Mouse (Mus musculus): ENCODE results near the gene Babam1.

Gene Babam1

DNA sequence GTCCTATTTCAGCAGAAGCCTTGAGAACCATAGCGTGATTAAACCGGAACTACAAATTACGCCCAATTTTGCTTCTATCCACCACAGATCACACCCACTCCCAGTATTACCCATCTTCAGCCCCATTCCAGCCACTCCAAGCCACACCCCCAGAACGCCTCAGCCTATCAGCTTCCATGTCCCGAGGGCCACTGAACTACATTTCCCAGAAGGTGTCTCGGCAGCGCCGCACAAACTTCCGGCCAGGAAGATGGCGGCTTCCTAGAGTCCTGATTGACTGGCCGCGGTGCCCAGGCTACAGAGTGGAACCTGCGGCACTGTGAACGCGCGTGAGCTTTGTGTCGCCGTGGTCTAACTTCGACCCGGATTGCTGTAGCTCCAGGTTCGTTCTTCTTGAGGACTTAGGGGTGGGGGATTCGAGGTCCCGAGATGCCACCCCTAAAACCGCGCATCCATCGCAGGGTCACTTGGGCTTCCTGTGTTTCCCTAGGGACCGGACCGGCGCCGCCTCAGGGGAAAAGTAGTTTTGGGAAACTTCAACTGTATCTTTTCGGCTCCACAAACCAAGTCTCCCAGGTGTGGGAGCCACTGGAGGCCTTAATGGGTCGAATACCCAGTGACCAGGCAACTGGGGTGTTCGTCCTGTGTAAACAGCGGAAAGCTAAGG lies at the start of gene Babam1:
Gene Babam1, plus strand, starts transcription at position 223 of the 667 bp plus-strand sequence.
- peak; percentile 93 for DNase-seq

DNA sequence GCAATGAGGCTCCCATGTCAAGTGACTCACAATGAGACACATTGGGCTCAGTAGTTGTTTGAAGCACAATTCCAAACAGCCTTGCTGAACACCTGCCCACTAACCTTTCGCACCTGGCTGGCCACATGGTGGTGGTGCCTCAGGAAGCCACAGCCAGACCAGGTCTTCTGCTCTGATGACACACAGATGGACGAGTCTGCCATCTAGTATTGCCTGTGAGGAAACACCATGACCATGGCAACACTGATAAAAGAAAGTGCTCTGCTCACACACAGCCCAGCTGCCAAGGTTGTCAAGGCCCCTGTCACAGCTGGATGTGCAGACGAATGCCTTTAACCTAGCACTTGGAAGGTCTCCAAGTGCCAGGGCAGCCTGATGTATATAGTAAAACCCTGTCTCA lies 45.5 kb upstream of the Babam1 start:
- DNase-seq: no peak

GRCm38 (mm10) chr8:71351520-71351919 lies 45.1 kb upstream of the Babam1 start:
- DNase-seq: no peak

DNA sequence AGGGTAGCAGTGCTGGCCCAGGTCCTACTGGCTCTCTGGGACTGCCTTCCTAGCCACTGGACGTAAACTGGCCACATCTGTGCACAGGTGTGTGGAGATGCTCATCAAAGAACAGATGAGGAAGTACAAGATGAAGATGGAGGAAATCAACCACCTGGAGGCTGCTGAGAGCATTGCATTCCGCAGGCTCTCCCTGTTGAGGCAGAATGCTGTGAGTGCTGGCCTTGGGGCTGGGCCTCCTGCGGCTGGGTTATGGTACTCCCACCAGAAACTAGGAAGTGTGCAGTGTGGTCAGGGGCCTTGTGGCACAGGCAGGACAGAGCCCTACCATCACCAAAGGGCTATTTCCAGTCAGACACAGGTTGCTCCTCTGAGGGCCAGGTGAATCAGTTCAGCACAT lies 38.6 kb upstream of the Babam1 start:
- no peak for DNase-seq

- DNase-seq: peak; percentile 91
Observed at GRCm38 (mm10) chr8:71366771-71367528, 29.7 kb upstream of the Babam1 start, which contains the start of gene Use1. Gene Use1 (plus strand): TSS chr8:71366848.

DNA sequence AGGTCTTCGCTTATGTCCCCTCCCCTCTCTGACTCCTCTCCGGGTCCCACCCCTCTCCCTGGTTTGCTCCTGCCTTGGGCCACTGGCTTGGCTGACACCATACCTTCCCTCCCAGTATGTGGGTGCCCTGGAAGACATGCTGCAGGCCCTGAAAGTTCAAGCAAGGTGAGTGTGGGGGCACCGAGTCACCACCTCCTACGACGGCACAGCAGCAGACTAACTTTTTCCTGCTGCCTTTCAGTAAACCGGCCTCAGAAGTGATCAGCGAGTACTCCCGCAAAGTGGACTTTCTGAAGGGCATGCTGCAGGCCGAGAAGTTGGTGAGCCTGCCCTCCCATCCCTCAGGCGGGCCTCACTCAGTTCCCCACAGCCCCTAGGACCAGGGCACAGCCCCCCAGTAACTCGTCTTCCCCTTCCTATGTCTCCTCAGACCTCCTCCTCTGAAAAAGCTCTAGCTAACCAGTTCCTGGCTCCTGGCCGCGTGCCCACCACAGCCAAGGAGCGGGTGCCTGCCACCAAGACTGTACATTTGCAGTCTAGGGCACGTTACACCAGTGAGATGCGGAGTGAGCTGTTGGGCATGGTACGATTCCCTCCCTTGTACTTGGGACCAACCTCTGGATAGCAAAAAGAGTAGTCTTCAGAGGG lies 29.0 kb upstream of the Babam1 start:
- no peak for DNase-seq

GRCm38 (mm10) chr8:71368366-71368765 lies 28.3 kb upstream of the Babam1 start:
- DNase-seq: peak; percentile 18

GRCm38 (mm10) chr8:71369040-71369718 lies 27.5 kb upstream of the Babam1 start:
- peak; percentile 27 for DNase-seq

GRCm38 (mm10) chr8:71370711-71371235 lies 25.9 kb upstream of the Babam1 start:
- DNase-seq: peak; percentile 31

GRCm38 (mm10) chr8:71371236-71371848 lies 25.3 kb upstream of the Babam1 start, which contains the start of gene Ocel1:
Gene Ocel1 (plus strand): TSS chr8:71371298.
- peak; percentile 95 for DNase-seq

GRCm38 (mm10) chr8:71372427-71372826 lies 24.2 kb upstream of the Babam1 start:
- DNase-seq: peak; percentile 41

DNA sequence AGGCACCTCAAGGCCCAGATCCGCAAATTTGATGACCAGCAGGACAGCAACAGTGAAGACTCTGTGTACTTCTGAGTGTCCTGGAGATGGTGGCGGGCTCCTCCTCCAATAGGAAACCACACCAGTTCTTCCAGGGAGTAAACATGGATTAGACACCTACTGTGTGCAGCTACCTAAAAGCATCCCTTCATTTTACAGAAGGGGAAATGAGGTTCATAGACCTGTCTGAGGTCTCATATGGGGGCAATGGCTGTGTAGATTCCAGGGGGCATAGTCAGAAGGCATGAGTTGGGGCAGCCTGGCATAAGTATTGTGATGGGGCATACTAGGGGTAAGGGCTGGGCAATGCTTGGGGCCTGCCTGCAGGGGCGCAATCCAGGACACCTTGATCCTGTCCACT lies 23.7 kb upstream of the Babam1 start:
- peak; percentile 22 for DNase-seq

- DNase-seq: peak; percentile 34
Observed at GRCm38 (mm10) chr8:71374616-71375206, 21.9 kb upstream of the Babam1 start.

DNA sequence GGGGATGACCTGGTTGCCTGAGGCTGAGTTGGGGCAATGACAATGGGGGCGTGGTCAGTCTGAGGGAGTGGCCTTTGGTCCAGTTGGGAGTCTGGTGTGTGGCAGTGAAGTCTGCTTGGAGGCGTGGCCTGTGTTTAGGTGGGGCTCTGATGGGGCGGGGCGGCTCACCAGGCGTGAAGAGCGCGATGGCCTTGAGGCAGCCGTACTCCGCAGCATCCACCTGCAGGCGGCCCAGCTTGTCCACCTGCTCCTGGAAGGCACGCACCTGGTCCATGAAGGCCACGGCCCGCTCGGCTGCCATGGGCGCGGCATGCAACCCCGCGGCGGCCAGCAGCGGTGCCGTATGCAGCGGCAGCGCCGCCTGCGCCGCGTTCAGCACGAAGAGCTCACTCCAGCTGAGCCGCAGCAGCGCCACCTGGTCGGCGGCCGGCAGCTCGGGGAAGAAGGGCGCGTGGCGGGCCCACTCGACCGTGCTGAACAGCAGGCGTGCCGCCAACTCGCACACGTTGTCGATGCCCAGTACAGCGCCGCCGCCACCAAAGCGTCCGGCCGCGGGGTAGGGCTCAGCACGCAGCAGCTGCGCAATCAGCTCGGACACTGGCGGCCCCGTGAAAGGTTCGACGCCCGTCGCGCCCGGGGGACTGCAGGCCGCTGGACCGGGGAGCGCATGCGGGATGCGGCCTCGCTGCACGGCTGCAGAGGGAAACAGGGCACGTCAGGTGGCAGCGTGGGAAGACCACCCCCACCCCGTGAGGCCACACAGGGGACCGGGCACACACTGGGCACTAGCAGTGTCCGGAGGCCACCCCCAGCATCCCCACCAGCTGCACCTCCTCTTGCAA lies 20.9 kb upstream of the Babam1 start:
- DNase-seq: peak; percentile 79

GRCm38 (mm10) chr8:71376423-71377030 lies 20.1 kb upstream of the Babam1 start:
- peak; percentile 42 for DNase-seq

DNA sequence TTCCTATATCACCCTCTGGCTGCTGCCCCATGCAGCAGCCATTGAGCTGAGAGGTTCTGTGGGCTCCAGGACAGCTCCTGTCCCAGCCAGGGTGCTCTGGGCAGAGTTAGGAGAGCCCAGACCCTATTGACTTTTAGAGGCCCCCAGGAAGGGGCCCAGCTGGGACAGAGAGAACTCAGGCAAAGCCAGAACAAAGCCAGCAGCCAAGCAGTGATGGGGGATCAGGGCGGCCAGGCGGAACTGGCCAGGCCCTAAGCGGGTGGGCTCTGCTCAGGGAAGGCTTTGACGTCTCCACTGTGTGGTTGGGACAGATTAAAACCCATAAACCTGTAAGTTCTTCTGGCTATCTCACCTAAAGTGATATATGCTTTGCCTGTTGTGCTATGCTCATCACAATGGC lies 17.7 kb upstream of the Babam1 start:
- no peak for DNase-seq

GRCm38 (mm10) chr8:71379512-71380075 lies 17.1 kb upstream of the Babam1 start:
- DNase-seq: peak; percentile 23

- DNase-seq: peak; percentile 39
Observed at GRCm38 (mm10) chr8:71380178-71381171, 16.2 kb upstream of the Babam1 start.
